In the genomic region with DNA sequence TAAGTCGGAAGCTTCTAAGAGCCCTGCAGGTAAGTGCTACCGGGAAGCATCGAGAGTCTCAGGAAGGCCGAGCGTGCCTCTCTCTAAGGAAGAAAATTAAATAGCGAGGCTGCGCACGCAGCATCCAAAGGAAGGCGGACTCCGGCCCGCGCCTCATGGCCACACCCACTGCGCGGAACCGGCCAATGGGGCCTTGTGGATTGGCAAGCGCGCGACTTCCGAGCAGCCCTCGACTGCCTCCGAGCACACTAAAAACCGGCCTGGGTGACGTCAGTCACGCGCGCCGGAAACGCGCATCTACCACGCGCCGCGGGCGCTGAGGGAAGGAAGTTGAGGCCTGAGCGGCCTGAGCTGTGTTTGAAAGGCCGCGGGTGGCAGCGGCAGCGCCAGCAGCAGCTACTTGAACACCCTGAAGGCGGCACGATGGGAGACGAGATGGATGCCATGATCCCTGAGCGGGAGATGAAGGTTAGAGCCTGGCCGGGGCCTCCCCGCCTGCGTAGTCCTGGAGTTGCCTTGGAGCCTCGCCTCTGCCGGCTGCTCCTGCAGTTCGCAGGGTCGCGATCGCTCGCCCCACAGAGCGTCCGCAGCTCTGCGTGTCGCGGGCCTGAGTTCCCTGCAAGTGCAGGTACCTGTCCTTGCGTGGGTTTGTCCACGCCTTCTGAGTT, we compare ENCODE assay signal across 8 mouse cellular contexts. TPM values are rescaled to one million over a fixed set of nuclear protein-coding genes. Genes with fewer than 3 reads are reported as not detected.
DNase-seq lines count a peak whose midpoint lies in the region; ATAC-seq and TF ChIP-seq lines count a peak whose summit lies in the region.

A gene (plus strand): TSS at position 296 of the 668 bp plus-strand sequence.

- TF ChIP-seq CTCF in heart, adult 2 months (IDR thresholded peaks at IDR 0.05) = no peak

- H3K4me2 ChIP-seq in embryonic facial prominence, embryonic 14.5 days (ENCODE audit: low read depth, low read length) = peak within 1 kb of the TSS; percentile 95
- H3K4me2 ChIP-seq in limb, embryonic 13.5 days (replicated peaks) = peak within 1 kb of the TSS; percentile 85
- H3K4me2 ChIP-seq in midbrain, embryonic 16.5 days (ENCODE audit: low read length) = peak within 1 kb of the TSS; percentile 92

- no peaks in the 10 kb centered on the region for H3K9me3 ChIP-seq in embryonic facial prominence, embryonic 14.5 days (ENCODE audit: control insufficient read depth, low read length)
- no peaks in the 10 kb centered on the region for H3K9me3 ChIP-seq in limb, embryonic 13.5 days
- no peaks in the 10 kb centered on the region for H3K9me3 ChIP-seq in midbrain, embryonic 16.5 days (replicated peaks; ENCODE audit: control insufficient read depth, low read length, poor library complexity, severe bottlenecking)

- DNase-seq in 3T3-L1 (ENCODE audit: low read depth, low spot score) = peak; percentile 99
- peak; percentile 98 to 100 for DNase-seq in adrenal gland, postnatal 4 days (ENCODE audit: low spot score in 2 of 2)
- DNase-seq in embryonic facial prominence, embryonic 14.5 days (ENCODE audit: low spot score) = peak; percentile 99
- peak; percentile 99 to 100 for DNase-seq in heart, adult 2 months
- DNase-seq in kidney, adult 8-10 months = peak; percentile 99
- DNase-seq in spleen, postnatal 10 days (ENCODE audit: low spot score in 2 of 2) = peak; percentile 98 to 99

- H3K27ac ChIP-seq in embryonic facial prominence, embryonic 14.5 days (replicated peaks; ENCODE audit: low read depth, low read length) = peak within 1 kb of the TSS; percentile 73
- peak within 1 kb of the TSS; percentile 78 for H3K27ac ChIP-seq in heart, adult 2 months
- H3K27ac ChIP-seq in limb, embryonic 13.5 days = peak within 1 kb of the TSS; percentile 77
- H3K27ac ChIP-seq in midbrain, embryonic 16.5 days (ENCODE audit: low read length) = peak within 1 kb of the TSS; percentile 73

- peak; percentile 78 for TF ChIP-seq POLR2A in heart, adult 2 months (IDR thresholded peaks at IDR 0.05; ENCODE audit: insufficient read depth, low read depth, low read length)

- WGBS in embryonic facial prominence, embryonic 14.5 days = under 1% methylated on average over 56 of the region's 60 CpGs
- under 1% methylated on average over 60 of the region's 60 CpGs for WGBS in heart, adult 2 months
- under 1% methylated on average over 60 of the region's 60 CpGs for WGBS in limb, embryonic 13.5 days
- WGBS in midbrain, embryonic 16.5 days = 0% methylated on average over 60 of the region's 60 CpGs

- ATAC-seq in embryonic facial prominence, embryonic 14.5 days (ENCODE audit: low read depth) = peak; percentile 100
- peak; percentile 99 for ATAC-seq in limb, embryonic 13.5 days (ENCODE audit: low FRiP score, low read depth)
- ATAC-seq in midbrain, embryonic 16.5 days = peak; percentile 99

- no peaks in the 10 kb centered on the region; the same call in 1 of the 2 replicates for H3K79me2 ChIP-seq in heart, adult 2 months (replicated peaks; ENCODE audit: control insufficient read depth, insufficient read depth, low read length)

- H3K4me3 ChIP-seq in embryonic facial prominence, embryonic 14.5 days (ENCODE audit: low read depth, low read length) = peak within 1 kb of the TSS; percentile 90
- peak within 1 kb of the TSS; percentile 83 for H3K4me3 ChIP-seq in heart, adult 2 months
- H3K4me3 ChIP-seq in limb, embryonic 13.5 days = peak within 1 kb of the TSS; percentile 89
- H3K4me3 ChIP-seq in midbrain, embryonic 16.5 days (ENCODE audit: low read depth, low read length) = peak within 1 kb of the TSS; percentile 75

- H3K36me3 ChIP-seq in embryonic facial prominence, embryonic 14.5 days (ENCODE audit: control insufficient read depth, insufficient read depth, low read length) = peaks cover 49% of the 10 kb centered on the region
- H3K36me3 ChIP-seq in heart, adult 2 months (ENCODE audit: control insufficient read depth, insufficient read depth, low read length) = no peaks in the 10 kb centered on the region; the same call in 1 of the 2 replicates
- H3K36me3 ChIP-seq in limb, embryonic 13.5 days = peaks cover 60% of the 10 kb centered on the region
- peaks cover 13% of the 10 kb centered on the region for H3K36me3 ChIP-seq in midbrain, embryonic 16.5 days (ENCODE audit: control insufficient read depth, insufficient read depth, low read length)

- no peaks in the 10 kb centered on the region for H3K27me3 ChIP-seq in embryonic facial prominence, embryonic 14.5 days (replicated peaks; ENCODE audit: control insufficient read depth, insufficient read depth, low read length)
- H3K27me3 ChIP-seq in heart, adult 2 months (ENCODE audit: control insufficient read depth, insufficient read depth, low read length) = no peaks in the 10 kb centered on the region
- no peaks in the 10 kb centered on the region for H3K27me3 ChIP-seq in limb, embryonic 13.5 days
- no peaks in the 10 kb centered on the region for H3K27me3 ChIP-seq in midbrain, embryonic 16.5 days (ENCODE audit: control insufficient read depth, insufficient read depth, low read depth, low read length)

- intact Hi-C loops in heart, adult 2 months (cut with DNase I) = loop anchor here (5.0 kb wide), 1 partner anchor 158 kb away; no protein-coding TSS in a partner anchor

- peaks cover 7% of the 10 kb centered on the region; the same call in 1 of the 2 replicates for H3K4me1 ChIP-seq in embryonic facial prominence, embryonic 14.5 days (ENCODE audit: control insufficient read depth, insufficient read depth, low read length)
- peaks cover 5% of the 10 kb centered on the region for H3K4me1 ChIP-seq in heart, adult 2 months (ENCODE audit: control insufficient read depth, insufficient read depth, low read length)
- peaks cover 18% of the 10 kb centered on the region for H3K4me1 ChIP-seq in limb, embryonic 13.5 days
- H3K4me1 ChIP-seq in midbrain, embryonic 16.5 days (ENCODE audit: control insufficient read depth, insufficient read depth, low read length) = peaks cover 16% of the 10 kb centered on the region

- 0 out of 2 replicates have a peak, but pooled peaks have one; percentile 59 for TF ChIP-seq EP300 in heart, adult 2 months (IDR thresholded peaks at IDR 0.05; ENCODE audit: insufficient read depth, low read depth, low read length)

- peak within 1 kb of the TSS; percentile 95 for H3K9ac ChIP-seq in embryonic facial prominence, embryonic 14.5 days (ENCODE audit: low read depth, low read length)
- peak within 1 kb of the TSS; percentile 80 for H3K9ac ChIP-seq in heart, adult 2 months (ENCODE audit: low read depth, low read length)
- H3K9ac ChIP-seq in limb, embryonic 13.5 days = peak within 1 kb of the TSS; percentile 94
- peak within 1 kb of the TSS; percentile 90 for H3K9ac ChIP-seq in midbrain, embryonic 16.5 days (ENCODE audit: low read depth, low read length)

RNA-seq across cellular contexts. Expression of the gene that starts here (rescaled TPM):
- 10 to 100 TPM; 71.1 to 86.6 TPM for total RNA-seq in adrenal gland, postnatal 4 days (2021)
- 61.2 and 66.4 TPM in 2 replicates for polyA plus RNA-seq in embryonic facial prominence, embryonic 14.5 days (2014; fragmentation: Nextera tagmentation; extraction: Ambion mirVana)
- total RNA-seq in heart, adult 2 months (2021) = 10 to 100 TPM; 27.5 to 28.6 TPM
- polyA plus RNA-seq in heart, adult 2 months (2012; rRNA removed) = 18.5 and 18.6 TPM in 2 replicates
- 112 and 114 TPM in 2 replicates for polyA plus RNA-seq in limb, embryonic 13.5 days (2015; fragmentation: Nextera tagmentation; extraction: Ambion mirVana)
- polyA plus RNA-seq in midbrain, embryonic 16.5 days (2015; fragmentation: Nextera tagmentation; extraction: Ambion mirVana) = 63.9 and 68.0 TPM in 2 replicates

Comparison
In these comparisons a context has a peak if more than half of its experiments do, and no peak if none do; other contexts are left out.
1. Peak in every context shown above with its lines: DNase-seq, ATAC-seq, H3K4me3 ChIP-seq and H3K27ac ChIP-seq.